In genomic region chr3:16723631-16724030, GRCm38 (mm10) we compare ENCODE assay signal across 10 mouse cellular contexts.
"Had no signal": no experiment of that assay in that cellular context is flagged by ENCODE, and none has a peak within 500 bp of the region (broad histone marks: within the 10 kb centered on the region; RNA-seq: fewer than 3 reads in every experiment).

No protein-coding gene starts in this region.

- DNase-seq: gastrocnemius, postnatal 14 days; gastrocnemius, postnatal 36 days; heart, adult 11 months; heart, adult 2 months; heart, postnatal 14 days; heart, postnatal 36 days; kidney, postnatal 4 days; liver; liver, embryonic 13.5 days; liver, postnatal 0 days had no signal
